Mouse (Mus musculus): Measurements from ENCODE around the gene Atp6v0e.

GRCm38 (mm10) chr17:26633926-26634325 is 29.1 kb upstream of the Atp6v0e start:
- TF ChIP-seq CTCF (IDR thresholded peaks at IDR 0.05; ENCODE audit: borderline replicate concordance, insufficient read depth, low read depth, low read length) (no peak), POLR2A (IDR thresholded peaks at IDR 0.05; ENCODE audit: borderline replicate concordance, insufficient read depth, low read length) (no peak)

Measured in cerebellum, adult 2 months (tissue).